Mouse (Mus musculus) embryonic facial prominence, embryonic 10.5 days (tissue): ENCODE measurements around the gene Mob1a. TPM values are rescaled to one million over a fixed set of nuclear protein-coding genes. Genes with fewer than 3 reads are reported as not detected.

ENCODE experiments used
- DNase-seq: peaks from one replicate; pipeline ENCODE4 v3.0.0-alpha.2; 2017; ENCODE audit warnings: low spot score
- H3K27ac ChIP-seq: fragments of 300-500 bp; sonication (generic); replicated peaks from 2 replicates; pipeline ENCODE4 v1.5.1; 2016; ENCODE audit warnings: mild to moderate bottlenecking
- H3K27me3 ChIP-seq: fragments of 300-500 bp; sonication (generic); replicated peaks from 2 replicates; pipeline ENCODE4 v1.6.1; 2016; ENCODE audit warnings: low read depth, mild to moderate bottlenecking; ENCODE audit not compliant: poor library complexity, severe bottlenecking
- H3K36me3 ChIP-seq: fragments of 300-500 bp; sonication (generic); replicated peaks from 2 replicates; pipeline ENCODE4 v1.6.1; 2016; ENCODE audit warnings: mild to moderate bottlenecking, moderate library complexity
- H3K4me1 ChIP-seq: fragments of 300-500 bp; sonication (generic); 2 replicates; pipeline ENCODE4 v1.6.1; 2016
- H3K4me3 ChIP-seq: fragments of 300-500 bp; sonication (generic); 2 replicates; pipeline ENCODE4 v1.5.1; 2016; ENCODE audit warnings: mild to moderate bottlenecking, moderate library complexity
- H3K9me3 ChIP-seq: fragments of 300-500 bp; sonication (generic); 2 replicates; pipeline ENCODE4 v1.6.1; 2016; ENCODE audit warnings: mild to moderate bottlenecking
- WGBS: fragments of 180-500 bp; shearing (Covaris S2); methylation state at CpG from one replicate; pipeline ENCODE4 v1.1.7; 2016; 5-methylcytosine and 5-hydroxymethylcytosine counted together
- polyA plus RNA-seq: library from polyadenylated mRNA; unstranded; fragments of >200 nt; fragmentation: Nextera tagmentation; extraction: Ambion mirVana; gene quantifications from 2 replicates; pipeline ENCODE4 v1.2.1, GENCODE M21; 2016

The Mob1a gene
- polyA plus RNA-seq, 1 experiment from 2014 or later = 60.2 TPM

- peak overlapping the region; percentile 94 for H3K27ac ChIP-seq
- no peaks in the 10 kb centered on the region for H3K9me3 ChIP-seq
- H3K27me3 ChIP-seq = no peaks in the 10 kb centered on the region
- peaks cover 26% of the 10 kb centered on the region for H3K4me1 ChIP-seq
- under 1% methylated on average over 53 of the region's 53 CpGs for WGBS
- H3K4me3 ChIP-seq = peak overlapping the region; percentile 96
- peak; percentile 92 for DNase-seq
- peaks cover 38% of the 10 kb centered on the region for H3K36me3 ChIP-seq
Observed at GRCm38 (mm10) chr6:83349274-83349958, 23.6 kb downstream of the Mob1a start.

DNA sequence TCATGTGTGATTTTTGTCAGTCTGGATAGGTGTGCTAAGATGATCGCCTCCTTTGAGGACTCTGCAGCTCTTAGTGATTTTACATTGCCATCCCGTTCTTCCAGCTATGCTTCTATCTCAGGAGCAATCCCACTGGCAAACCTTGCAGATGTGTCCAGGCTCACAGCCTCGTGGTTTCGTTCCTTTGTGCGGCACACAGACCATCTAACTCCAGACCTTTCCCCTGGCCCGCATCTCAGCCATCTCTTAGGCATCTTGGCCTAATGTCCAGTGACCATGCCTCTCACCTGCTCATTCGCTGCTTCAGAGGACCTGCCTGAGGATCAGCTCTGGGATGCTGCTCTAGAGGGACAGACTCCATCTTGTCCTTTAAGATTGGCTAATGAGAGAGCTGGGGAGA is 24.4 kb downstream of the Mob1a start:
- Histone ChIP-seq H3K36me3 (peaks cover 44% of the 10 kb centered on the region), H3K4me3 (peak overlapping the region; percentile 96), H3K4me1 (peaks cover 26% of the 10 kb centered on the region), H3K9me3 (no peaks in the 10 kb centered on the region), H3K27ac (peak overlapping the region; percentile 94), H3K27me3 (no peaks in the 10 kb centered on the region)
- DNase-seq = no peak
- 84% methylated on average over 7 of the region's 7 CpGs for WGBS

GRCm38 (mm10) chr6:83350851-83351405 is 25.1 kb downstream of the Mob1a start:
- H3K4me3 ChIP-seq = no peak overlapping the region; the same call in 1 of the 2 replicates
- 90% methylated on average over 16 of the region's 16 CpGs for WGBS
- peaks cover 49% of the 10 kb centered on the region for H3K36me3 ChIP-seq

GRCm38 (mm10) chr6:83351490-83352160 is 25.8 kb downstream of the Mob1a start:
- Histone ChIP-seq H3K9me3 (no peaks in the 10 kb centered on the region), H3K4me3 (no peak overlapping the region), H3K27ac (peak overlapping the region; percentile 19; the same call in 1 of the 2 replicates), H3K36me3 (peaks cover 53% of the 10 kb centered on the region), H3K27me3 (no peaks in the 10 kb centered on the region), H3K4me1 (peaks cover 26% of the 10 kb centered on the region)
- 84% methylated on average over 7 of the region's 7 CpGs for WGBS
- DNase-seq = no peak

More at GRCm38 (mm10) chr6:83350851-83351405, 25.1 kb downstream of the Mob1a start:
- Histone ChIP-seq H3K9me3 (no peaks in the 10 kb centered on the region), H3K27ac (peak overlapping the region; percentile 94), H3K4me1 (peaks cover 26% of the 10 kb centered on the region), H3K27me3 (no peaks in the 10 kb centered on the region)
- no peak for DNase-seq

DNA sequence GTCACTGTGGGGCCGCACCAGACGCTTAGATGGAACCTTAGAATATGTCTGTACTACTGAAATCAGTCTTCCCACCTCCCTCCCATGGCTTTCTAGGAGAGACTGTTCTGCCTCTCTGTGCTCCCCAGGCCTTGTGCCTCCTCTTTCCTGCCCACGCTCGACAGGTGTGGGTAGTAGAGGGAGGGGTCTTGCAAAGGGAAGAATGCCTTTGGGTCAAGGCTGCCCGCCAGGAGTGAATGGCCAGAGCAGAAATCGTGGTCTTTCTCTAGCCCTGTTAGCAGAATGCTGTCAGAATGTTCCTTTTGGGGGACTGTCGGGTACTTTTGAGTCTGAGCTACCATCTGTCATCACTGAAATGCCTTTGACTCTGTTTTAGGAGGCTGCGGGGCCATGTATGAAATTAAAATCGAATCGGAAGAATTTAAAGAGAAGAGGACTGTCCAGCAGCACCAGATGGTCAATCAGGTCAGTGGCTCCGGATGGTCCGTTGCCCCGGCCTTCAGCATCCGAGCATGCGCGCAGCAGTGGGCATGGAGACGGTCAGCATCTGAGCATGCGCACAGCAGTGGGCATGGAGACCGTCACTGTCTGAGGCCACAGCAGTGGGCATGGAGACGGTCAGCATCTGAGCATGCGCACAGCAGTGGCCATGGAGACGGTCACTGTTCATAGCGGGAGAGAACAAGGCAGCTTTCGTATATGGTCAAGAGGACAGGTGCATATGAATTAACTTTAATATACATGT is 27.0 kb downstream of the Mob1a start:
- Histone ChIP-seq H3K36me3 (peaks cover 61% of the 10 kb centered on the region), H3K9me3 (no peaks in the 10 kb centered on the region), H3K27me3 (no peaks in the 10 kb centered on the region), H3K4me1 (peaks cover 26% of the 10 kb centered on the region), H3K4me3 (no peak overlapping the region), H3K27ac (no peak overlapping the region)
- WGBS = 94% methylated on average over 24 of the region's 24 CpGs
- no peak for DNase-seq

DNA sequence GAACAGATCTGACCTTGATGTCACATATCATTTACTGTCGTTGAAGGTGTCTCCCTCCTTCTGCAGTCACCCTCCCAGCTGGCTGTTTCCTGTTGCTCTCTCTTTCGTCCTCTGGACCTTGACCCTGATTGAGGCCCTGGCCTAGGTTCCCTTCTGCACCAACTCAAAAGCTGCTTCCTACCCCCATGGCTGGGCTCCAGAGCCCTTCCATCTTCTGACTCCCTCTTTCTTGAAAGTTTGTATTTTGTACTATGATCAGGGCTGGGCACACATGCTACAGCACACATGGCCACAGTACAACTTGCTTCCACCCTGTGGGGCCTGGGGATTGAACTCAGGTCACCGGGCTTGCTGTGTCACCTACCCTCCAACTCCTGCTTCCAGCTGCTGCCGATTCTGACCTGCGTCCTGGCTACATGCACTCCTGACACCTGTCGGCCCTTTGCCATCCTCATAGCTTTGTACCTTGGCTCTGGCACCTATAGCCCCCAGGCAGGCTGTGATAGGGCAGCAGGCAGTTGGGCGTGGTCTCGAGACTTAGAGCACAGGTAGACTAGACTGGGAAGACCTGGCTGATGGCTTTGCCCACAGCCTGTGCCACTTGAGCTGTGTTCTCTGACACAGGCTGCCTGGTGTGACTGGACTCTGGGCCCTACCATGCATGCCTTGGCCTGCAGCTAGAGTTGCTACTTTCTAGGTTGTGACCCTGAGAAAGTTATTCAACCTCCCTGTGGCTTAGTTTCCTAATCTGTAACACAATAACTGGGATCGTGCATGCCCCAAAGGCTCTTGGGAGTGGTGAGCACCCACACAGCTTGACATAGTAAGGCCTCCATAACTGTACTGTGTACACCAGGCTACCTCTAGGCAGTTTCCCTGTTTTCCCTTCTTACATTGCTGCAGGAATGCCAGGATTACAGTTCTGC is 29.3 kb downstream of the Mob1a start:
- Histone ChIP-seq H3K9me3 (no peaks in the 10 kb centered on the region), H3K27ac (no peak overlapping the region), H3K27me3 (no peaks in the 10 kb centered on the region), H3K4me3 (no peak overlapping the region), H3K36me3 (peaks cover 81% of the 10 kb centered on the region), H3K4me1 (peaks cover 12% of the 10 kb centered on the region)
- WGBS = 83% methylated on average over 9 of the region's 9 CpGs
- DNase-seq = no peak

GRCm38 (mm10) chr6:83356569-83357138 is 30.8 kb downstream of the Mob1a start:
- WGBS = 20% methylated on average over 7 of the region's 7 CpGs
- Histone ChIP-seq H3K9me3 (no peaks in the 10 kb centered on the region), H3K36me3 (peaks cover 91% of the 10 kb centered on the region), H3K4me3 (no peak overlapping the region), H3K27me3 (no peaks in the 10 kb centered on the region), H3K4me1 (0 out of 2 replicates have a peak, but pooled peaks cover 3% of the 10 kb centered on the region), H3K27ac (no peak overlapping the region)
- peak; percentile 86 for DNase-seq

DNA sequence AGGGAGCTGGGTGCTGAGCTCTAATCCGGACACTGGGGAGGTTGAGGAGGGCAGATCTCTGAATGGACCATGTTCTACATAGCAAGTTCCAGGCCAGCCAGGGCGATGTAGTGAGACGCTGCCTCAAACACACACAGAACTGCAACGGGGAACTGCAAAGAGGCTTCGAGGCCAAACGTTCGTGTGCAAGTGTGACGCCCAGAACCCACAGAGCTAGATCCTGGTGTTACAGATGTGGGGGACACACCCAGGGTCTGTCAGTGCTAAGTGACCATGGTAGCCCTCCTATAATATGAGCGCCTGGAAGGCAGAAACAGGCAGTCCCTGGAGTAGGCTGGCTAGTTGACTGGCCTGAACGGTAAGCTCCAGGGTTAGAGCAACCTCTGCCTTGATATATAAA is 31.6 kb downstream of the Mob1a start:
- H3K4me1 ChIP-seq = 0 out of 2 replicates have a peak, but pooled peaks cover 5% of the 10 kb centered on the region
- WGBS = 97% methylated on average over 10 of the region's 10 CpGs
- no peak overlapping the region for H3K4me3 ChIP-seq
- H3K27ac ChIP-seq = no peak overlapping the region
- H3K9me3 ChIP-seq = no peaks in the 10 kb centered on the region
- no peak for DNase-seq
- no peaks in the 10 kb centered on the region for H3K27me3 ChIP-seq
- H3K36me3 ChIP-seq = peaks cover 92% of the 10 kb centered on the region

GRCm38 (mm10) chr6:83361523-83362248 is 35.9 kb downstream of the Mob1a start:
- no peak for DNase-seq
- H3K9me3 ChIP-seq = no peaks in the 10 kb centered on the region
- H3K36me3 ChIP-seq = peaks cover 88% of the 10 kb centered on the region
- H3K4me1 ChIP-seq = 0 out of 2 replicates have a peak, but pooled peaks cover 5% of the 10 kb centered on the region
- no peak overlapping the region for H3K27ac ChIP-seq
- 76% methylated on average over 11 of the region's 11 CpGs for WGBS
- H3K4me3 ChIP-seq = no peak overlapping the region
- H3K27me3 ChIP-seq = no peaks in the 10 kb centered on the region

DNA sequence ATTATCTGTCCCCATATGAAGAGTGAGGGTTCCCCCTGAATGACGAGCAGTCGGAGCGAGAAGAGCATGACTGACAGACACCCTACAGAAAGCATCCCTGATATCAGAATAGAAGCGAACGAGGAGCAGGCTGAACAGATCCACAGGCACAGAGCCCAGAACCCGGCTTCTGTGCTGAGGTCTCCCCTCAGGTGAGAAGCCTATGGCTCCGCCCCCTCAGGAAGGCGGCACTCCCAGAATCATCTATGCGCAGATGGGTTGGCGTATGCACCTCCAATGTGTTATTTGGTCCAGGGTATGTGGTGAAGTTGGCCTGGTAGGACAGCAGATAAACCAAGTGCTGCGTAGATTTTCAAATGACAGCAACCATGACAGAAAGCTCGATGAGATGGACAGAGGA is 37.3 kb downstream of the Mob1a start:
- Histone ChIP-seq H3K4me3 (no peak overlapping the region), H3K36me3 (peaks cover 90% of the 10 kb centered on the region), H3K4me1 (0 out of 2 replicates have a peak, but pooled peaks cover 5% of the 10 kb centered on the region), H3K27ac (no peak overlapping the region), H3K9me3 (no peaks in the 10 kb centered on the region), H3K27me3 (no peaks in the 10 kb centered on the region)
- no peak for DNase-seq
- WGBS = 87% methylated on average over 12 of the region's 12 CpGs
